Mouse (Mus musculus) liver, postnatal 0 days (tissue): ENCODE results near the gene Ssr2.

ENCODE experiments used
- CTCF ChIP-seq: sonication (generic); IDR thresholded peaks from 2 replicates; pipeline ENCODE4 v1.5.1; 2016; ENCODE audit warnings: antibody characterized with exemption, low read depth
- EP300 ChIP-seq: IDR thresholded peaks from 2 replicates; pipeline ENCODE4 v1.6.1; 2016; ENCODE audit warnings: antibody characterized with exemption, low read depth, mild to moderate bottlenecking

DNA sequence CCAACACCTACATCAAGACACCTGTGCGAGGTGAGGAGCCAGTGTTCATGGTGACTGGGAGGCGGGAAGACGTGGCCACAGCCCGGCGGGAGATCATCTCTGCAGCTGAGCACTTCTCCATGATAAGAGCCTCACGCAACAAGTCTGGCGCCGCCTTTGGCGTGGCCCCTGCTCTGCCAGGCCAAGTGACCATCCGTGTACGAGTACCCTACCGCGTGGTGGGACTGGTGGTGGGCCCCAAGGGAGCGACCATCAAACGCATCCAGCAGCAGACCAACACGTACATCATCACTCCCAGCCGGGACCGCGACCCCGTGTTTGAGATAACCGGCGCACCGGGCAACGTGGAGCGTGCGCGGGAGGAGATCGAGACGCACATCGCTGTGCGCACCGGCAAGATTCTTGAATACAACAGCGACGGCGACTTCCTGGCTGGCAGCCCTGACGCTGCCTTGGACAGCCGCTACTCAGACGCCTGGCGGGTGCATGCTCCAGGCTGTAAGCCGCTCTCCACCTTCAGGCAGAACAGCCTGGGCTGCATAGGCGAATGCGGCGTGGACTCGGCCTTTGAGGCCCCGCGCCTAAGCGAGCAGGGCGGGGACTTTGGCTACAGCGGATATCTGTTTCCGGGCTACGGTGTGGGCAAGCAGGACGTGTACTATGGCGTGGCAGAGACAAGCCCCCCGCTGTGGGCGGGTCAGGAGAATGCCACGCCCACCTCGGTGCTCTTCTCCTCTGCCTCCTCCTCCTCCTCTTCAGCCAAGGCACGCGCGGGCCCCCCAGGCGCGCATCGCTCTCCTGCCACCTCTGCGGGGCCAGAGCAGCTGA, 39.4 kb upstream of the Ssr2 start:
- no peak for TF ChIP-seq CTCF
- no peak for TF ChIP-seq EP300
